Mouse (Mus musculus) forebrain, embryonic 14.5 days (tissue): Measurements from ENCODE around the gene Prr14l. TPM values are rescaled to one million over a fixed set of nuclear protein-coding genes. Genes with fewer than 3 reads are reported as not detected.
"Not testable (repeated sequence)": the region's sequence is repeated elsewhere in the genome, so short reads cannot be mapped to it uniquely, and the experiment has no call there.

Source experiments
- ATAC-seq: fragments of 200-750 bp; cut with Nextera tagmentation; 2 replicates; pipeline ENCODE4 v1.8.0; 2017; ENCODE audit warnings: mild to moderate bottlenecking, moderate library complexity
- DNase-seq: peaks from one replicate; pipeline ENCODE4 v3.0.0-alpha.2; 2015; ENCODE audit warnings: low spot score
- H3K27ac ChIP-seq: fragments of 300-500 bp; sonication (generic); 2 replicates; pipeline ENCODE4 v1.5.1; 2014; ENCODE audit warnings: low read depth, mild to moderate bottlenecking, control low read depth, low read length, moderate library complexity
- H3K27me3 ChIP-seq: fragments of 300-500 bp; sonication (generic); replicated peaks from 2 replicates; pipeline ENCODE4 v1.6.1; 2014; ENCODE audit warnings: low read length, control low read depth, mixed read lengths; ENCODE audit not compliant: control insufficient read depth, insufficient read depth
- H3K36me3 ChIP-seq: fragments of 300-500 bp; sonication (generic); 2 replicates; pipeline ENCODE4 v1.6.1; 2014; ENCODE audit warnings: low read length, control low read depth; ENCODE audit not compliant: control insufficient read depth, insufficient read depth
- H3K4me1 ChIP-seq: fragments of 300-500 bp; sonication (generic); 2 replicates; pipeline ENCODE4 v1.6.1; 2014; ENCODE audit warnings: antibody characterized with exemption, low read length, control low read depth; ENCODE audit not compliant: control insufficient read depth, insufficient read depth
- H3K4me2 ChIP-seq: fragments of 300-500 bp; sonication (generic); 2 replicates; pipeline ENCODE4 v1.6.1; 2014; ENCODE audit warnings: mild to moderate bottlenecking, control low read depth, low read length
- H3K4me3 ChIP-seq: fragments of 300-500 bp; sonication (generic); 2 replicates; pipeline ENCODE4 v1.5.1; 2014; ENCODE audit warnings: low read depth, low read length, control low read depth
- H3K9ac ChIP-seq: fragments of 300-500 bp; sonication (generic); 2 replicates; pipeline ENCODE4 v1.6.1; 2014; ENCODE audit warnings: mild to moderate bottlenecking, low read length, control low read depth, moderate library complexity
- H3K9me3 ChIP-seq: fragments of 300-500 bp; sonication (generic); replicated peaks from 2 replicates; pipeline ENCODE4 v1.6.1; 2016; ENCODE audit warnings: low read length, control low read depth, mixed read lengths; ENCODE audit not compliant: control insufficient read depth
- whole genome bisulfite sequencing: fragments of 180-500 bp; shearing (Covaris S2); extraction: QIAGEN DNeasy Blood & Tissue Kit; methylation state at CpG from one replicate; pipeline ENCODE4 v1.1.7; 2014; 5-methylcytosine and 5-hydroxymethylcytosine counted together
- polyA plus RNA-seq: library from polyadenylated mRNA; unstranded; fragments of >200 nt; fragmentation: Nextera tagmentation; extraction: Ambion mirVana; gene quantifications from 2 replicates; pipeline ENCODE4 v1.2.1, GENCODE M21; 2014

Gene Prr14l
- polyA plus RNA-seq, 1 experiment from 2014 or later: 11.3 TPM

- ATAC-seq (no peak), DNase-seq (no peak)
- Histone ChIP-seq H3K36me3 (peaks cover 89% of the 10 kb centered on the region), H3K27ac (no peak overlapping the region), H3K4me1 (no peaks in the 10 kb centered on the region), H3K4me2 (no peak overlapping the region), H3K4me3 (no peak overlapping the region), H3K27me3 (no peaks in the 10 kb centered on the region), H3K9ac (no peak overlapping the region), H3K9me3 (no peaks in the 10 kb centered on the region)
- 78% methylated on average over 2 of the region's 2 CpGs for WGBS
Measured at GRCm38 (mm10) chr5:32830054-32830453, 24.0 kb downstream of the Prr14l start.

DNA sequence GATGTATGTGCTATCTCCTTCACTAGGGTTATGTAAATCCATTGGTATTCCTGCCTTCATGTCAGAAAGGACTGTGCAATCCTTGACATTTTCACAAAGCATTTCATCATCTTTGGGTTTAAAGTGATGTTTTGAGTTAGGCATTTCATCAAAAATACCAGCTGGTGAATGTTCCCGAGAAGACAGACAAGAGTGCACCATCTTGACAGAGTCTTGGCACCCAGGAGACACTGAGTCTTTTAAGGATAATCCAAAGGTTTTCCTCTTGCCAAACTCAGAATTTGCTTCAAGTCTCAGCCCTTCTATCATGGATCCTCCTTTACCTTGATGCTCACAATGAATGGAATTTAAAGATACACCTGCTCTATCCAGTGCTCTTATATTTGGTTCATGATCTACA, 25.3 kb downstream of the Prr14l start:
- not testable (repeated sequence) for H3K27ac ChIP-seq
- 85% methylated on average over 1 of the region's 1 CpGs for WGBS

GRCm38 (mm10) chr5:32827009-32827408, 27.0 kb downstream of the Prr14l start, which contains the start of gene Gm20671:
TSS of gene Gm20671 (minus strand) at chr5:32827109.
- H3K9ac ChIP-seq: no peak within 1 kb of the TSS
- H3K4me2 ChIP-seq: no peak within 1 kb of the TSS
- no peaks in the 10 kb centered on the region for H3K9me3 ChIP-seq
- H3K27me3 ChIP-seq: no peaks in the 10 kb centered on the region
- H3K4me3 ChIP-seq: no peak within 1 kb of the TSS
- 95% methylated on average over 7 of the region's 7 CpGs for WGBS
- no peaks in the 10 kb centered on the region for H3K4me1 ChIP-seq
- no peak for ATAC-seq
- H3K27ac ChIP-seq: no peak within 1 kb of the TSS
- no peak for DNase-seq
- H3K36me3 ChIP-seq: peaks cover 72% of the 10 kb centered on the region

More for the DNA sequence above, 25.3 kb downstream of the Prr14l start:
- not testable (repeated sequence) for H3K4me2 ChIP-seq, ATAC-seq, H3K9me3 ChIP-seq, DNase-seq, H3K4me1 ChIP-seq, H3K9ac ChIP-seq, H3K4me3 ChIP-seq, H3K27me3 ChIP-seq
- H3K36me3 ChIP-seq: peaks cover 76% of the 10 kb centered on the region

DNA sequence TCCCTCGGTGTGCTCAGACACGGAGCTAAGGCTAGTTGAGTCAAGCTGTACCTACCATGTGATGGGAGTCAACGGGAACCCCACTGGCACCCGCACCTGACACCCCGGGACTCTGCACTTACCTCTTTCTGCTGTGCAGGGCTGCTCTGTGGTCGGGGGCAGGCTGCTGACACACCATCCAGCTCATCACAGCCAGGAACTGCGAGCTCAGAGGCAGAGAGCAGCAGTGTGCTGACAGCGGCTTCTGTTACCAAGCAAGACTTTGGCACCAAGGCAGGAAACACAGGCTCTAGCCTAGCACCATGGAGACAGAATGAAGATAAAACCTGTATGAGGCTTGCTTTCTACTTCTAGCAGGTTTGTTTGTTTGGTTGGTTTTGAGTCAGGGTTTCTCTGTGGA, 33.6 kb downstream of the Prr14l start:
- WGBS: 94% methylated on average over 8 of the region's 8 CpGs
- H3K4me3 ChIP-seq: no peak overlapping the region
- ATAC-seq (no peak), DNase-seq (no peak)
- H3K4me2 ChIP-seq: no peak overlapping the region
- H3K27me3 ChIP-seq: no peaks in the 10 kb centered on the region
- no peaks in the 10 kb centered on the region for H3K9me3 ChIP-seq
- H3K36me3 ChIP-seq: peaks cover 66% of the 10 kb centered on the region
- H3K4me1 ChIP-seq: no peaks in the 10 kb centered on the region
- H3K9ac ChIP-seq: no peak overlapping the region
- no peak overlapping the region for H3K27ac ChIP-seq

- Histone ChIP-seq H3K4me3 (no peak overlapping the region), H3K9me3 (no peaks in the 10 kb centered on the region), H3K4me2 (no peak overlapping the region), H3K36me3 (peaks cover 65% of the 10 kb centered on the region), H3K9ac (no peak overlapping the region), H3K4me1 (no peaks in the 10 kb centered on the region), H3K27me3 (no peaks in the 10 kb centered on the region), H3K27ac (no peak overlapping the region)
- ATAC-seq (no peak), DNase-seq (no peak)
- 97% methylated on average over 4 of the region's 4 CpGs for WGBS
Measured at GRCm38 (mm10) chr5:32815396-32815795, 38.7 kb downstream of the Prr14l start.

DNA sequence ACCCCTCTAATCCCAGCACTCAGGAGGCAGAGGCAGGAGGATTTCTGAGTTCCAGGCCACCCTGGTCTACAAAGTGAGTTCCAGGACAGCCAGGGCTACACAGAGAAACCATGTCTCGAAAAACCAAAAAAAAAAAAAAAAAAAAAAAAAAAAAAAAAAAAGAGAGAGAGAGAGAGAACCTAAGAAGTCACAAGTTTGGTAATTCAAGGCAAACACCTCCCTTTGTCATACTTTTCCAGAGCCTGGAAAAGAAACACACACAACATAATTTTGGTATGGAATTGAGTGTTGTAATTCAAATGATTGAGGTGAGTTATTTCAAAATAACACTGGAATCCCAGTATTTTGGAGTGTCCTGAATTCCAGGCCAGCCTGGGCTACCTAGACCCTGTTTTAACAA, 67.6 kb downstream of the Prr14l start:
- not testable (repeated sequence) for H3K27me3 ChIP-seq, DNase-seq, H3K4me2 ChIP-seq, H3K4me3 ChIP-seq, H3K9ac ChIP-seq, H3K4me1 ChIP-seq, ATAC-seq, H3K9me3 ChIP-seq, H3K27ac ChIP-seq
- 81% methylated on average over 1 of the region's 1 CpGs for WGBS
- H3K36me3 ChIP-seq: peaks cover 17% of the 10 kb centered on the region; the same call in 1 of the 2 replicates

- Histone ChIP-seq H3K27ac (peak within 1 kb of the TSS; percentile 80; the same call in 1 of the 2 replicates), H3K4me2 (peak within 1 kb of the TSS; percentile 88), H3K36me3 (peaks cover 19% of the 10 kb centered on the region; the same call in 1 of the 2 replicates), H3K9ac (peak within 1 kb of the TSS; percentile 82), H3K4me3 (peak within 1 kb of the TSS; percentile 86), H3K9me3 (no peaks in the 10 kb centered on the region), H3K4me1 (peaks cover 6% of the 10 kb centered on the region; the same call in 1 of the 2 replicates), H3K27me3 (no peaks in the 10 kb centered on the region)
- DNase-seq: peak; percentile 98
- under 1% methylated on average over 52 of the region's 52 CpGs for WGBS
- ATAC-seq: peak; percentile 100
Measured at GRCm38 (mm10) chr5:32785313-32785915, 68.6 kb downstream of the Prr14l start, which contains the start of gene Pisd. TSS of gene Pisd (minus strand) at chr5:32785646.

DNA sequence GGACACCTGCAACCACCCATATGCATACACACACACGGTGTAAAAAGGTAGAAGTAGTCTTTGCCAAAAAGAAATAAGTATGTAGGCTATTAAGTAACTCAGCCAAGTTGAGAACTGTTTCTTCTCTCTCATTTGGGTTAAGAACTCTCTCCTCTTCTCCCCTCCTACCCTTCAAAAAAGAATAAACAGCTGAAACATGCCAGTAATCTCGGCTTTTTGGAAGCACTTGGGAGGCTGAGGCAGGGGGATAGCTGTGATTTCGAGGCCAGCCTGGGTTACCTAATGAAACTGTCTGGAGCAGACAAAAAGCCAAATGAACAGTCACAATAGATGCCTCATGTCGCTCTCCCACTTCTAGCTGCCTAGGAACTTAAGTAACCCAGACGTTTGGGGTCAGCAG, 69.3 kb downstream of the Prr14l start:
- WGBS: 18% methylated on average over 5 of the region's 5 CpGs
- DNase-seq (no peak), ATAC-seq (no peak)
- no peaks in the 10 kb centered on the region for H3K27me3 ChIP-seq
- H3K9ac ChIP-seq: peak overlapping the region; percentile 82
- H3K36me3 ChIP-seq: peaks cover 19% of the 10 kb centered on the region; the same call in 1 of the 2 replicates
- 0 out of 2 replicates have a peak overlapping the region, but pooled peaks have one; percentile 80 for H3K27ac ChIP-seq
- peak overlapping the region; percentile 86 for H3K4me3 ChIP-seq
- peak overlapping the region; percentile 88 for H3K4me2 ChIP-seq
- peaks cover 6% of the 10 kb centered on the region; the same call in 1 of the 2 replicates for H3K4me1 ChIP-seq
- H3K9me3 ChIP-seq: no peaks in the 10 kb centered on the region

GRCm38 (mm10) chr5:32781596-32781995, 72.5 kb downstream of the Prr14l start:
- H3K4me1 ChIP-seq: peaks cover 6% of the 10 kb centered on the region; the same call in 1 of the 2 replicates
- ATAC-seq (no peak), DNase-seq (no peak)
- H3K9ac ChIP-seq: no peak overlapping the region
- H3K27me3 ChIP-seq: no peaks in the 10 kb centered on the region
- H3K36me3 ChIP-seq: peaks cover 8% of the 10 kb centered on the region; the same call in 1 of the 2 replicates
- no peak overlapping the region for H3K4me3 ChIP-seq
- no peak overlapping the region for H3K4me2 ChIP-seq
- no peak overlapping the region for H3K27ac ChIP-seq
- 95% methylated on average over 5 of the region's 5 CpGs for WGBS
- no peaks in the 10 kb centered on the region for H3K9me3 ChIP-seq
